26 mouse cellular contexts compared by ENCODE assay signal in the genomic region with DNA sequence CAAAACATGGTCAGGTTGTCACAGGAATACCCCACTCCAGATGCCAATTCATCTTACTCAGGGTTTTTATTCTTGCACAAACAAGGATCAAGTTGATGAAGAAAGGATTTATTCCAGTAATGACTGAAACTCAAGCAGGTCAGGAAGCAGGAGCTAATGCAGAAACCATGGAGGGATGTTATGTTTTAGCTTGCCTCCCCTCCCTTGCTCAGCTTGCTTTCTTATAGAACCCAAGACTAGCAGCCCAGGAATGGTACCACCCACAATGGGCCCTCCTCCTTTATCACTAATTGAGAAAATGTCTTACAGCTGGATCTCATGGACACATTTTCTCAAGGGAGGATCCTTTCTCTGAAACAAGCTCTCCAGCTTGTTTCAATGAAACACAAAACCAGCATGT.
DNase-seq lines count a peak whose midpoint lies in the region; ATAC-seq lines count a peak whose summit lies in the region.
"Had no signal": no experiment of that assay in that cellular context is flagged by ENCODE, and none has a peak within 500 bp of the region (broad histone marks: within the 10 kb centered on the region; RNA-seq: fewer than 3 reads in every experiment).

No protein-coding gene starts in this region.

- H3K4me3 ChIP-seq in embryonic facial prominence, embryonic 10.5 days, result no peak overlapping the region
- no peak overlapping the region for H3K4me3 ChIP-seq in embryonic facial prominence, embryonic 12.5 days
- H3K4me3 ChIP-seq: embryonic facial prominence, embryonic 13.5 days; embryonic facial prominence, embryonic 15.5 days; erythroblast, embryonic 14.5 days; forebrain, embryonic 10.5 days; forebrain, embryonic 12.5 days had no signal

- no peak overlapping the region for H3K4me2 ChIP-seq in embryonic facial prominence, embryonic 12.5 days (replicated peaks)
- H3K4me2 ChIP-seq: embryonic facial prominence, embryonic 13.5 days; embryonic facial prominence, embryonic 15.5 days; forebrain, embryonic 12.5 days had no signal

- no peaks in the 10 kb centered on the region for H3K4me1 ChIP-seq in embryonic facial prominence, embryonic 10.5 days
- H3K4me1 ChIP-seq in embryonic facial prominence, embryonic 12.5 days, result no peaks in the 10 kb centered on the region
- H3K4me1 ChIP-seq: embryonic facial prominence, embryonic 13.5 days; embryonic facial prominence, embryonic 15.5 days; forebrain, embryonic 10.5 days; forebrain, embryonic 12.5 days had no signal

- H3K27me3 ChIP-seq in embryonic facial prominence, embryonic 10.5 days (replicated peaks; ENCODE audit: low read depth, poor library complexity, severe bottlenecking), result no peaks in the 10 kb centered on the region
- H3K27me3 ChIP-seq in embryonic facial prominence, embryonic 12.5 days, result no peaks in the 10 kb centered on the region
- H3K27me3 ChIP-seq: CH12.LX; embryonic facial prominence, embryonic 13.5 days; embryonic facial prominence, embryonic 15.5 days; forebrain, embryonic 12.5 days; Patski had no signal

- no peak overlapping the region for H3K9ac ChIP-seq in embryonic facial prominence, embryonic 12.5 days
- H3K9ac ChIP-seq: embryonic facial prominence, embryonic 13.5 days; embryonic facial prominence, embryonic 15.5 days; forebrain, embryonic 12.5 days had no signal

- DNase-seq in embryo, embryonic 10 days (ENCODE audit: low spot score), result peak; percentile 4
- no peak for DNase-seq in embryo, embryonic 9.5 days (ENCODE audit: extremely low spot score)
- DNase-seq in embryonic facial prominence, embryonic 10.5 days (ENCODE audit: low spot score), result peak; percentile 31
- no peak for DNase-seq in adrenal gland, postnatal 36 days
- no peak for DNase-seq in frontal cortex, postnatal 25 days (ENCODE audit: low spot score in 2 of 2)
- DNase-seq: adrenal gland, adult 8-10 months; adrenal gland, postnatal 14 days; B cell, adult 2 months; cerebellum, adult 11 months; cerebellum, adult 18-20 months; cerebellum, adult 8-10 months; cerebellum, postnatal 10 days; cerebellum, postnatal 25 days had no signal

- no peaks in the 10 kb centered on the region for H3K36me3 ChIP-seq in embryonic facial prominence, embryonic 10.5 days (replicated peaks)
- H3K36me3 ChIP-seq in embryonic facial prominence, embryonic 12.5 days, result no peaks in the 10 kb centered on the region
- H3K36me3 ChIP-seq: embryonic facial prominence, embryonic 13.5 days; embryonic facial prominence, embryonic 15.5 days; forebrain, embryonic 10.5 days; forebrain, embryonic 12.5 days; G1E had no signal

- H3K27ac ChIP-seq in embryonic facial prominence, embryonic 10.5 days (replicated peaks), result no peak overlapping the region
- H3K27ac ChIP-seq in embryonic facial prominence, embryonic 12.5 days, result no peak overlapping the region
- H3K27ac ChIP-seq: embryonic facial prominence, embryonic 13.5 days; embryonic facial prominence, embryonic 15.5 days; forebrain, embryonic 10.5 days; forebrain, embryonic 12.5 days had no signal

- ATAC-seq in embryonic facial prominence, embryonic 12.5 days (ENCODE audit: insufficient number of reproducible peaks, insufficient read depth, low FRiP score, low TSS enrichment), result 0 out of 2 replicates have a peak, but pooled peaks have one; percentile 56
- ATAC-seq: activated CD4-positive, CD25-positive, alpha-beta regulatory T cell, adult 4 months; CD4-positive, CD25-positive, alpha-beta regulatory T cell, adult 4 months; forebrain, embryonic 14.5 days; forebrain, embryonic 16.5 days; Patski had no signal

- no peaks in the 10 kb centered on the region for H3K9me3 ChIP-seq in embryonic facial prominence, embryonic 10.5 days
- H3K9me3 ChIP-seq in embryonic facial prominence, embryonic 12.5 days, result no peaks in the 10 kb centered on the region
- H3K9me3 ChIP-seq: embryonic facial prominence, embryonic 13.5 days; embryonic facial prominence, embryonic 15.5 days; forebrain, embryonic 12.5 days; G1E had no signal

Comparison
In these comparisons a context has a peak if more than half of its experiments do, and no peak if none do; other contexts are left out.
1. DNase-seq: peak in embryo, embryonic 10 days (single experiment) and embryonic facial prominence, embryonic 10.5 days (single experiment); none in embryo, embryonic 9.5 days (single experiment), adrenal gland, postnatal 36 days (0 of 2) and frontal cortex, postnatal 25 days (0 of 2).